Mouse (Mus musculus) intestine, postnatal 0 days (tissue): ENCODE data around the gene Hist1h2aa. TPM values are rescaled to one million over a fixed set of nuclear protein-coding genes. Genes with fewer than 3 reads are reported as not detected.

Source experiments
- ATAC-seq: fragments of 200-750 bp; cut with Nextera tagmentation; 2 replicates; pipeline ENCODE4 v1.8.0; 2017; ENCODE audit warnings: mild to moderate bottlenecking, moderate TSS enrichment, moderate library complexity
- H3K27ac ChIP-seq: fragments of 300-500 bp; sonication (generic); 2 replicates; pipeline ENCODE4 v1.5.1; 2014; ENCODE audit warnings: mild to moderate bottlenecking, low read depth, low read length, moderate library complexity
- H3K27me3 ChIP-seq: fragments of 300-500 bp; sonication (generic); replicated peaks from 2 replicates; pipeline ENCODE4 v1.6.1; 2014; ENCODE audit warnings: low read length, mixed read lengths; ENCODE audit not compliant: control insufficient read depth, insufficient read depth
- H3K36me3 ChIP-seq: fragments of 300-500 bp; sonication (generic); 2 replicates; pipeline ENCODE4 v1.6.1; 2014; ENCODE audit warnings: mild to moderate bottlenecking, moderate library complexity; ENCODE audit not compliant: control insufficient read depth, insufficient read depth
- H3K4me1 ChIP-seq: fragments of 300-500 bp; sonication (generic); replicated peaks from 2 replicates; pipeline ENCODE4 v1.6.1; 2014; ENCODE audit warnings: antibody characterized with exemption, low read length, mixed read lengths; ENCODE audit not compliant: control insufficient read depth, insufficient read depth
- H3K4me2 ChIP-seq: fragments of 300-500 bp; sonication (generic); replicated peaks from 2 replicates; pipeline ENCODE4 v1.6.1; 2014; ENCODE audit warnings: low read depth, mild to moderate bottlenecking, moderate library complexity
- H3K4me3 ChIP-seq: fragments of 300-500 bp; sonication (generic); 2 replicates; pipeline ENCODE4 v1.5.1; 2014; ENCODE audit warnings: low read depth, low read length
- H3K9ac ChIP-seq: fragments of 300-500 bp; sonication (generic); 2 replicates; pipeline ENCODE4 v1.6.1; 2014; ENCODE audit warnings: mild to moderate bottlenecking, low read depth, low read length
- H3K9me3 ChIP-seq: fragments of 300-500 bp; sonication (generic); 2 replicates; pipeline ENCODE4 v1.6.1; 2016; ENCODE audit warnings: mixed run types; ENCODE audit not compliant: control insufficient read depth
- CTCF ChIP-seq: sonication (generic); IDR thresholded peaks from 2 replicates; pipeline ENCODE4 v1.5.1; 2016; ENCODE audit warnings: low read depth, mild to moderate bottlenecking, control low read depth, antibody characterized with exemption, moderate library complexity
- WGBS: fragments of 180-500 bp; shearing (Covaris S2); extraction: QIAGEN DNeasy Blood & Tissue Kit; methylation state at CpG from one replicate; pipeline ENCODE4 v1.1.7; 2014; 5-methylcytosine and 5-hydroxymethylcytosine counted together
- microRNA-seq: library from miRNA; unstranded; fragments of <30 nt; microRNA quantifications from one replicate; pipeline ENCODE4, GENCODE M21; 2016
- polyA plus RNA-seq: library from polyadenylated mRNA; unstranded; fragments of >200 nt; fragmentation: Nextera tagmentation; extraction: Ambion mirVana; gene quantifications from 2 replicates; pipeline ENCODE4 v1.2.1, GENCODE M21; 2015

The Hist1h2aa gene
- polyA plus RNA-seq, 1 experiment from 2014 or later, result not detected

- no peaks in the 10 kb centered on the region for H3K27me3 ChIP-seq
- H3K9ac ChIP-seq, result no peak overlapping the region
- TF ChIP-seq CTCF, result peak; percentile 76
- H3K36me3 ChIP-seq, result no peaks in the 10 kb centered on the region
- no peak overlapping the region for H3K27ac ChIP-seq
- ATAC-seq, result no peak
- H3K4me3 ChIP-seq, result no peak overlapping the region
- no peaks in the 10 kb centered on the region for H3K4me1 ChIP-seq
- no peak overlapping the region for H3K4me2 ChIP-seq
- 59% methylated on average over 3 of the region's 3 CpGs for WGBS
- H3K9me3 ChIP-seq, result no peaks in the 10 kb centered on the region
These were observed 16.7 kb downstream of the Hist1h2aa start for GRCm38 (mm10) chr13:23950928-23951327.

- TF ChIP-seq CTCF, result no peak
- no peak for ATAC-seq
- Histone ChIP-seq H3K4me3 (no peak overlapping the region), H3K9me3 (no peaks in the 10 kb centered on the region), H3K27ac (no peak overlapping the region), H3K9ac (no peak overlapping the region), H3K27me3 (no peaks in the 10 kb centered on the region), H3K36me3 (no peaks in the 10 kb centered on the region), H3K4me1 (no peaks in the 10 kb centered on the region), H3K4me2 (no peak overlapping the region)
- WGBS, result 13% methylated on average over 2 of the region's 2 CpGs
These were observed 25.5 kb downstream of the Hist1h2aa start for GRCm38 (mm10) chr13:23959776-23960175.

GRCm38 (mm10) chr13:23964909-23965308, 30.6 kb downstream of the Hist1h2aa start:
- no peak overlapping the region for H3K4me3 ChIP-seq
- no peak overlapping the region for H3K4me2 ChIP-seq
- no peaks in the 10 kb centered on the region for H3K4me1 ChIP-seq
- 73% methylated on average over 2 of the region's 2 CpGs for WGBS
- H3K27ac ChIP-seq, result no peak overlapping the region
- no peak overlapping the region for H3K9ac ChIP-seq
- H3K36me3 ChIP-seq, result no peaks in the 10 kb centered on the region
- no peaks in the 10 kb centered on the region for H3K9me3 ChIP-seq
- ATAC-seq, result no peak
- TF ChIP-seq CTCF, result no peak
- H3K27me3 ChIP-seq, result no peaks in the 10 kb centered on the region

GRCm38 (mm10) chr13:23971870-23972269, 37.6 kb downstream of the Hist1h2aa start:
- no peak overlapping the region for H3K27ac ChIP-seq
- no peak overlapping the region for H3K9ac ChIP-seq
- H3K4me2 ChIP-seq, result peak overlapping the region; percentile 4; the same call in 1 of the 2 replicates
- no peak overlapping the region for H3K4me3 ChIP-seq
- no peaks in the 10 kb centered on the region for H3K9me3 ChIP-seq
- H3K36me3 ChIP-seq, result no peaks in the 10 kb centered on the region
- no peaks in the 10 kb centered on the region for H3K27me3 ChIP-seq
- H3K4me1 ChIP-seq, result no peaks in the 10 kb centered on the region
- no peak for ATAC-seq
- no peak for TF ChIP-seq CTCF
- 68% methylated on average over 2 of the region's 2 CpGs for WGBS

- no peak for ATAC-seq
- WGBS, result 31% methylated on average over 5 of the region's 5 CpGs
These were observed 38.0 kb downstream of the Hist1h2aa start for GRCm38 (mm10) chr13:23972271-23972670.

More at GRCm38 (mm10) chr13:23972271-23972670, 38.0 kb downstream of the Hist1h2aa start:
- TF ChIP-seq CTCF, result no peak
- Histone ChIP-seq H3K36me3 (no peaks in the 10 kb centered on the region), H3K4me1 (no peaks in the 10 kb centered on the region), H3K4me3 (no peak overlapping the region), H3K4me2 (peak overlapping the region; percentile 4; the same call in 1 of the 2 replicates), H3K9me3 (no peaks in the 10 kb centered on the region), H3K27me3 (no peaks in the 10 kb centered on the region), H3K9ac (no peak overlapping the region), H3K27ac (no peak overlapping the region)

Small RNA genes lying within 50 kb of the gene (microRNA-seq; reads per million reads assigned to microRNA genes)
- not detected for gene Gm44344

Other genes with a start within 250 kb of the Hist1h2aa start
- not detected in 2 replicates for gene Hist1h1t, start 238.6 kb upstream of the Hist1h2aa start, polyA plus RNA-seq
- gene Hist1h4c, start 236.0 kb upstream of the Hist1h2aa start, polyA plus RNA-seq, result 2.9 and 3.0 TPM in 2 replicates
- 12.5 TPM in 2 replicates for gene Hfe, start 223.6 kb upstream of the Hist1h2aa start, polyA plus RNA-seq
- 105 and 107 TPM in 2 replicates for gene Hist1h1c, start 195.7 kb upstream of the Hist1h2aa start, polyA plus RNA-seq
- 1.2 and 1.4 TPM in 2 replicates for gene Hist1h3c, start 188.9 kb upstream of the Hist1h2aa start, polyA plus RNA-seq
- 0.37 and 0.48 TPM in 2 replicates for gene Hist1h2bb, start 187.7 kb upstream of the Hist1h2aa start, polyA plus RNA-seq
- 11.7 and 12.1 TPM in 2 replicates for gene Hist1h2ab, start 183.3 kb upstream of the Hist1h2aa start, polyA plus RNA-seq
- 1.3 and 1.5 TPM in 2 replicates for gene Hist1h3b, start 182.2 kb upstream of the Hist1h2aa start, polyA plus RNA-seq
- gene Hist1h4b, start 177.4 kb upstream of the Hist1h2aa start, polyA plus RNA-seq, result 0.76 and 1.4 TPM in 2 replicates
- 0.43 TPM in 1 of 2 replicates, not detected in the other for gene Hist1h4a, start 173.2 kb upstream of the Hist1h2aa start, polyA plus RNA-seq
- gene Hist1h3a, start 172.1 kb upstream of the Hist1h2aa start, polyA plus RNA-seq, result 4.1 and 4.5 TPM in 2 replicates
- gene Hist1h1a, start 170.8 kb upstream of the Hist1h2aa start, polyA plus RNA-seq, result 0.60 and 0.85 TPM in 2 replicates
- gene Trim38, start 164.5 kb upstream of the Hist1h2aa start, polyA plus RNA-seq, result 0.10 TPM in 1 of 2 replicates, not detected in the other
- gene Slc17a2, start 127.5 kb upstream of the Hist1h2aa start, polyA plus RNA-seq, result 0.05 TPM in 1 of 2 replicates, not detected in the other
- 0.09 and 0.12 TPM in 2 replicates for gene Slc17a3, start 95.0 kb upstream of the Hist1h2aa start, polyA plus RNA-seq
- gene Slc17a1, start 66.7 kb upstream of the Hist1h2aa start, polyA plus RNA-seq, result 0.68 and 0.98 TPM in 2 replicates
- 31.3 and 39.0 TPM in 2 replicates for gene Slc17a4, start 19.5 kb upstream of the Hist1h2aa start, polyA plus RNA-seq
- gene Hist1h2ba, start 306 bp upstream of the Hist1h2aa start, polyA plus RNA-seq, result not detected in 2 replicates
- 7.1 and 9.0 TPM in 2 replicates for gene Scgn, start 56.8 kb downstream of the Hist1h2aa start, polyA plus RNA-seq